In the genomic region with DNA sequence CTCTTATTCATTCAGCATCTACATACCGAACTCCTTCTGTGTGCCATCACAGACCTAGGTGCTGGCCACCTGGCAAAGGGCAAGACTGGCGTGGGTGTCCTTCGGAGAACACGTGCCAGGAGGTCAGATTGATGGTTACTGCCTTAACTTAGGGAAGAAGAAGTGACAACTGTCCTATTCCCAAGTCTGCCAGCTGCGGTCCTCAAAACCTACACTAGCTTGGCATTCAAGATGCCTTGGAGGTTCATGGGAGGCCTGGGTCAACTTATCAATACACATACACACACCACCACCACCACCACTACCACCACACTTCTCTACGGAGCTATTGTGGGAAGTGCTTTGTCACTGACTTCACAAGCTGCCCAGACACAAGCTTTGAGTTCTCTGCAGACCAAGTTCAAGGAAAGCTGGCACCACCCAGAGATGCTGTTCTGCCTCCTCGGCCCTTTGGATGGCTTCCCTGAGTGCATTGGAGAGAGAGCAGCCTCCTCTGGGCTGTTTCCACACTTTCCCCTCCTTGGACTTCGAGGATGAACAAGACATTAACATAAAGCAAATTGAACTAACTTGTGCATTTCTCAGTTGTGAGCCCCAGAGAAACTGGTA, we compare ENCODE assay signal across 15 mouse cellular contexts. TPM values are rescaled to one million over a fixed set of nuclear protein-coding genes. Genes with fewer than 3 reads are reported as not detected.
DNase-seq lines count a peak whose midpoint lies in the region; ATAC-seq lines count a peak whose summit lies in the region.
"Had no signal": no experiment of that assay in that cellular context is flagged by ENCODE, and none has a peak within 500 bp of the region (broad histone marks: within the 10 kb centered on the region; RNA-seq: fewer than 3 reads in every experiment).

No protein-coding gene starts in this region.

- H3K9me3 ChIP-seq in hindbrain, embryonic 11.5 days (ENCODE audit: control insufficient read depth, low read length), result no peaks in the 10 kb centered on the region
- no peaks in the 10 kb centered on the region for H3K9me3 ChIP-seq in midbrain, embryonic 15.5 days
- H3K9me3 ChIP-seq in limb, embryonic 10.5 days (replicated peaks), result no peaks in the 10 kb centered on the region
- H3K9me3 ChIP-seq in embryonic facial prominence, embryonic 10.5 days, result no peaks in the 10 kb centered on the region
- H3K9me3 ChIP-seq: embryonic facial prominence, embryonic 15.5 days; limb, embryonic 13.5 days had no signal

- WGBS in hindbrain, embryonic 11.5 days, result 69% methylated on average over 8 of the region's 8 CpGs
- 70% methylated on average over 8 of the region's 8 CpGs for WGBS in midbrain, embryonic 15.5 days
- WGBS in limb, embryonic 10.5 days, result 65% methylated on average over 8 of the region's 8 CpGs
- WGBS in embryonic facial prominence, embryonic 10.5 days, result 67% methylated on average over 8 of the region's 8 CpGs

- no peaks in the 10 kb centered on the region for H3K27me3 ChIP-seq in hindbrain, embryonic 11.5 days (ENCODE audit: control insufficient read depth, insufficient read depth, low read length)
- H3K27me3 ChIP-seq in midbrain, embryonic 15.5 days (replicated peaks), result no peaks in the 10 kb centered on the region
- H3K27me3 ChIP-seq in limb, embryonic 10.5 days (ENCODE audit: low read depth, poor library complexity, severe bottlenecking), result peaks cover 86% of the 10 kb centered on the region
- peaks cover 84% of the 10 kb centered on the region for H3K27me3 ChIP-seq in embryonic facial prominence, embryonic 10.5 days (replicated peaks; ENCODE audit: low read depth, poor library complexity, severe bottlenecking)

- peak; percentile 63 for DNase-seq in brain, adult 2 months (ENCODE audit: low read depth, low spot score)
- peak; percentile 38 to 49 for DNase-seq in cerebellum, postnatal 10 days
- DNase-seq in hindbrain, embryonic 11.5 days (ENCODE audit: low spot score), result peak; percentile 22
- no peak for DNase-seq in limb, embryonic 10.5 days (ENCODE audit: low spot score)
- no peak for DNase-seq in embryonic facial prominence, embryonic 10.5 days (ENCODE audit: low spot score)
- DNase-seq in heart, postnatal 25 days (ENCODE audit: low spot score), result no peak
- DNase-seq: adrenal gland, adult 8-10 months; heart, adult 2 months; kidney, adult 9 months; lung, adult 2 months; retina, postnatal 1 day had no signal

- no peak for ATAC-seq in hindbrain, embryonic 11.5 days (ENCODE audit: low FRiP score)
- ATAC-seq in midbrain, embryonic 15.5 days (replicated peaks), result no peak

- H3K4me3 ChIP-seq in hindbrain, embryonic 11.5 days (ENCODE audit: low read depth, low read length), result peak overlapping the region; percentile 72
- peak overlapping the region; percentile 55 for H3K4me3 ChIP-seq in midbrain, embryonic 15.5 days
- no peak overlapping the region for H3K4me3 ChIP-seq in limb, embryonic 10.5 days
- H3K4me3 ChIP-seq in embryonic facial prominence, embryonic 10.5 days, result no peak overlapping the region
- H3K4me3 ChIP-seq: heart, adult 2 months had no signal

- H3K4me1 ChIP-seq in hindbrain, embryonic 11.5 days (replicated peaks; ENCODE audit: control insufficient read depth, insufficient read depth, low read length), result 0 out of 2 replicates have a peak, but pooled peaks cover 2% of the 10 kb centered on the region
- H3K4me1 ChIP-seq in midbrain, embryonic 15.5 days, result peaks cover 54% of the 10 kb centered on the region
- H3K4me1 ChIP-seq in limb, embryonic 10.5 days, result peaks cover 24% of the 10 kb centered on the region
- H3K4me1 ChIP-seq in embryonic facial prominence, embryonic 10.5 days, result peaks cover 36% of the 10 kb centered on the region

- H3K4me2 ChIP-seq in hindbrain, embryonic 11.5 days (replicated peaks; ENCODE audit: low read depth, low read length), result peak overlapping the region; percentile 69
- peak overlapping the region; percentile 78 for H3K4me2 ChIP-seq in midbrain, embryonic 15.5 days

- no peak overlapping the region for H3K27ac ChIP-seq in hindbrain, embryonic 11.5 days (ENCODE audit: low read depth, low read length)
- peak overlapping the region; percentile 94 for H3K27ac ChIP-seq in midbrain, embryonic 15.5 days
- H3K27ac ChIP-seq in limb, embryonic 10.5 days, result no peak overlapping the region
- no peak overlapping the region for H3K27ac ChIP-seq in embryonic facial prominence, embryonic 10.5 days (replicated peaks)
- H3K27ac ChIP-seq: embryonic facial prominence, embryonic 15.5 days; heart, adult 2 months; limb, embryonic 13.5 days had no signal

- intact Hi-C loops in heart, postnatal 25 days (cut with DNase I), result no loop called here

- H3K36me3 ChIP-seq in hindbrain, embryonic 11.5 days (ENCODE audit: control insufficient read depth, insufficient read depth, low read length), result no peaks in the 10 kb centered on the region
- no peaks in the 10 kb centered on the region for H3K36me3 ChIP-seq in midbrain, embryonic 15.5 days (replicated peaks)
- no peaks in the 10 kb centered on the region for H3K36me3 ChIP-seq in limb, embryonic 10.5 days
- H3K36me3 ChIP-seq in embryonic facial prominence, embryonic 10.5 days (replicated peaks), result no peaks in the 10 kb centered on the region
- H3K36me3 ChIP-seq: embryonic facial prominence, embryonic 15.5 days; limb, embryonic 13.5 days had no signal

- 0 out of 2 replicates have a peak overlapping the region, but pooled peaks have one; percentile 16 for H3K9ac ChIP-seq in hindbrain, embryonic 11.5 days (ENCODE audit: low read depth, low read length)
- no peak overlapping the region for H3K9ac ChIP-seq in midbrain, embryonic 15.5 days
- H3K9ac ChIP-seq: embryonic facial prominence, embryonic 15.5 days; limb, embryonic 13.5 days had no signal

RNA-seq across cellular contexts. Expression of gene Kcnk10, which starts 2.1 kb away (rescaled TPM):
- polyA plus RNA-seq in hindbrain, embryonic 11.5 days (2014; fragmentation: Nextera tagmentation; extraction: Ambion mirVana), result 36.5 and 40.3 TPM in 2 replicates
- polyA plus RNA-seq in midbrain, embryonic 15.5 days (2015; fragmentation: Nextera tagmentation; extraction: Ambion mirVana), result 44.7 and 50.8 TPM in 2 replicates
- polyA plus RNA-seq in limb, embryonic 10.5 days (2016; fragmentation: Nextera tagmentation; extraction: Ambion mirVana), result 0.13 TPM in 2 replicates
- 4.3 and 6.9 TPM in 2 replicates for polyA plus RNA-seq in embryonic facial prominence, embryonic 10.5 days (2016; fragmentation: Nextera tagmentation; extraction: Ambion mirVana)
- not detected for total RNA-seq in heart, postnatal 25 days (2021)
- total RNA-seq: heart, adult 2 months; hematopoietic stem cell, adult 5-6 weeks had no signal

RNA-seq across cellular contexts. Expression of gene Spata7, which starts 51.9 kb away (rescaled TPM):
- polyA plus RNA-seq in hindbrain, embryonic 11.5 days (2014; fragmentation: Nextera tagmentation; extraction: Ambion mirVana), result 22.5 and 27.8 TPM in 2 replicates
- 32.0 and 34.4 TPM in 2 replicates for polyA plus RNA-seq in midbrain, embryonic 15.5 days (2015; fragmentation: Nextera tagmentation; extraction: Ambion mirVana)
- polyA plus RNA-seq in limb, embryonic 10.5 days (2016; fragmentation: Nextera tagmentation; extraction: Ambion mirVana), result 19.5 and 21.4 TPM in 2 replicates
- polyA plus RNA-seq in embryonic facial prominence, embryonic 10.5 days (2016; fragmentation: Nextera tagmentation; extraction: Ambion mirVana), result 21.7 and 22.1 TPM in 2 replicates
- 1 to 10 TPM; 5.3 to 6.9 TPM for total RNA-seq in heart, postnatal 25 days (2021)

Comparison
In these comparisons a context has a peak if more than half of its experiments do, and no peak if none do; other contexts are left out.
1. DNase-seq: peak in brain, adult 2 months (single experiment), cerebellum, postnatal 10 days (2 of 2) and hindbrain, embryonic 11.5 days (single experiment); none in limb, embryonic 10.5 days (single experiment), embryonic facial prominence, embryonic 10.5 days (single experiment) and heart, postnatal 25 days (single experiment).
2. H3K4me3 ChIP-seq: peak in hindbrain, embryonic 11.5 days (single experiment) and midbrain, embryonic 15.5 days (single experiment); none in limb, embryonic 10.5 days (single experiment) and embryonic facial prominence, embryonic 10.5 days (single experiment).